Mouse (Mus musculus): ENCODE measurements at regions not wholly inside any gene's neighbourhood (a gene's known extent, or its start where the extent isn't known, plus 50 kb on each side); places are given as distances from the start of the nearest gene placed in this dataset.

DNA sequence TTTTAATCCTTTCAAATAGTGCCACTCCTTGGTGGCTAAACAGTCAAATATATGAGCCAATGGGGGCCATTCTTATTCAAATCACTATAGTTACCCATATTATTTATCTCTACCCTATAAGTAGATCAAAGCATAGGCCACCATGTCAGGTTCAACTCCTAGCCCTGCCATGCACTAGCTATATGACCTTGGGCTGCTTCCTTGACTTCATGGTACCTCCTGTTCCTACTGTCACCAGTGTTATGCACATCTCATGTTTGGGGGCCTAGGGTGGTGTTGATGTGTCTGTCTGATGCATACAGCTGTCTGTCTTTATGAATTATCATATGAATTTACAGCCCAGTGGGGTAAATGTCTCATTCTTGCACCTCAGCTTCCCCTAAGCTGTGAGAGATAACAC is 310.6 kb downstream of the Rps24 start:
- Histone ChIP-seq H3K9me3 (ENCODE audit: low read length) (no peaks in the 10 kb centered on the region), H3K27me3 (ENCODE audit: insufficient read depth, low read length) (no peaks in the 10 kb centered on the region), H3K4me3 (replicated peaks; ENCODE audit: low read length) (no peak overlapping the region), H3K36me3 (ENCODE audit: insufficient read depth, low read length) (no peaks in the 10 kb centered on the region), H3K4me1 (replicated peaks; ENCODE audit: low read depth, low read length) (peaks cover 12% of the 10 kb centered on the region)
- TF ChIP-seq CTCF (conservative IDR thresholded peaks at IDR 0.05; ENCODE audit: low read length) = no peak
- TF ChIP-seq POU5F1 (IDR thresholded peaks at IDR 0.05; ENCODE audit: borderline replicate concordance, low read length) = no peak
- TF ChIP-seq NANOG (IDR thresholded peaks at IDR 0.05; ENCODE audit: borderline replicate concordance, low read length) = no peak

DNA sequence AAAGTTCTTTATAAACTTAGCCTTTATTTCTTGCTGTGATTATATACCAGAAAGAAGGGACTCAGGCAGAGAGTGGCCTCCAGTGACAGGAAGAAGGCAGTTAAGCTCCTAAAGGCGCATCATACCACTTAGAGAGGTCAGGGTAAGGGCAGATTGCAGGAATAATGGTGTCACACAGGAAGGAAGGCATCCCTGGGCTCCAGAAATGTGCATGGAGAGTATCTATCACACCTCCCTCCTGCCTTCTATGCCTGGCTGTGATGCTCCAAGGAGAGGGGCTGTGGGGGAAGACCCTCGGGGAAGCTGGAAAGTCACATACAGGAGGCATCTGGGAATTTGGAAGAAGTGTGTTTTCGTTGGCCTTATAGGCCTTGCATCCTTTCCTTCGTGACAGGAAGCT is 311.1 kb downstream of the Rps24 start:
- H3K4me1 ChIP-seq (replicated peaks; ENCODE audit: low read depth, low read length) = peaks cover 17% of the 10 kb centered on the region
- H3K36me3 ChIP-seq (ENCODE audit: insufficient read depth, low read length) = no peaks in the 10 kb centered on the region
- no peaks in the 10 kb centered on the region for H3K9me3 ChIP-seq (ENCODE audit: low read length)
- H3K27me3 ChIP-seq (ENCODE audit: insufficient read depth, low read length) = no peaks in the 10 kb centered on the region
- no peak for TF ChIP-seq NANOG (IDR thresholded peaks at IDR 0.05; ENCODE audit: borderline replicate concordance, low read length)
- TF ChIP-seq POU5F1 (IDR thresholded peaks at IDR 0.05; ENCODE audit: borderline replicate concordance, low read length) = no peak
- TF ChIP-seq CTCF (conservative IDR thresholded peaks at IDR 0.05; ENCODE audit: low read length) = no peak
- no peak overlapping the region for H3K4me3 ChIP-seq (replicated peaks; ENCODE audit: low read length)

DNA sequence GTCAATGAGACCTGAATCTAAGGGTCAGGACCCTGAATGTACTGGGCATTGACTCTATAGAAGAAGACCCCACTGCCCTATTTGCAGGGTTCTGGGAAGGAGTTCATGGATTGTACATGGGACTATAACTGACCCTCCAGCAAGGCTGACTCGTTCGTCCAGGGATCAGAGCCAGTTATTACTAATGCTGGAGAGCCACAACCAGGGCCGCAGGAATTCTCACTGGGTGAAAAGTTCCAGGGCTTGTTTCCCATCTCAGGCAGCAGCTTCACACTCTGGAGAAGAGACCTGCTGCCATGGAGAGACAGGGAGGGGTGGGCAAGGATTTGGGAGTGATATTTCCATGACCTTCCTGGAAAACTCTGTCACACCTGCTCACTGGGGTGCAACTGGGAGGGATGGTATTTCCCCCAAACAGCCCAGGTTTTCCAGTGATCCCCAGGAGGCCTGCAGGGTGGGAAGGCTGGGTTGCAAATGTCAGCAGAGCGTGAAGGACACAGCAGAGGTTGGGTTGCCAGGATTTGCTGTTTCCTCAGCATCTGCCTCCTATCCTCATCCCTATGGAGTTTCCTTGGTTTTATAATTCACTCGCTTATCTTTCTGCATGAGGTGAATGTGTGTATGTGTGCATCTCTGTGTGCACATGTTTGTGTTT is 316.2 kb downstream of the Rps24 start:
- no peaks in the 10 kb centered on the region for H3K27me3 ChIP-seq (ENCODE audit: insufficient read depth, low read length)
- TF ChIP-seq NANOG (IDR thresholded peaks at IDR 0.05; ENCODE audit: borderline replicate concordance, low read length) (no peak), POU5F1 (IDR thresholded peaks at IDR 0.05; ENCODE audit: borderline replicate concordance, low read length) (no peak), CTCF (conservative IDR thresholded peaks at IDR 0.05; ENCODE audit: low read length) (no peak)
- H3K36me3 ChIP-seq (ENCODE audit: insufficient read depth, low read length) = no peaks in the 10 kb centered on the region
- no peak overlapping the region for H3K4me3 ChIP-seq (replicated peaks; ENCODE audit: low read length)
- peaks cover 16% of the 10 kb centered on the region for H3K4me1 ChIP-seq (replicated peaks; ENCODE audit: low read depth, low read length)
- H3K9me3 ChIP-seq (ENCODE audit: low read length) = no peaks in the 10 kb centered on the region

DNA sequence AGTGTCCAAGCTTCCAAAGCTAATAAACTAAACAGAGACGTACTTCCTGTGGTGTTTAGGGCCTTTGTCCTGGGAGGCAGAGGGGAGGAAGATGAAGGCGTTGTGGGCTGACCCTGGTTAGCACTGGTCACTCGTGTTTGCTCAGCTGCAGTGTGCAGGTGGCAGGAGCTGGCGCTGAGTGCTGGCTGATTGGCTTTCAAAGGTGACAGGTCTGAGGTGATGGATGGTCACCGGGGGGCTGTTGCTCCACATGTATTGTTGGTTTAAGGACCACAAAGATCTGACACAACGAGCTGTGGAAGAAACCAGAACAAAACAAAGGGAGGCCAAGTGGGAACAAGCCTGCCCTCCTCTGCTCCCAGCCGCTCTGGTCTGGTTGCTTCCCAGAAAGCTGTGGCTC is 320.1 kb downstream of the Rps24 start:
- TF ChIP-seq POU5F1 (IDR thresholded peaks at IDR 0.05; ENCODE audit: borderline replicate concordance, low read length) (no peak), NANOG (IDR thresholded peaks at IDR 0.05; ENCODE audit: borderline replicate concordance, low read length) (no peak), CTCF (conservative IDR thresholded peaks at IDR 0.05; ENCODE audit: low read length) (no peak)
- Histone ChIP-seq H3K4me3 (replicated peaks; ENCODE audit: low read length) (no peak overlapping the region), H3K4me1 (replicated peaks; ENCODE audit: low read depth, low read length) (peaks cover 16% of the 10 kb centered on the region), H3K9me3 (ENCODE audit: low read length) (no peaks in the 10 kb centered on the region), H3K36me3 (ENCODE audit: insufficient read depth, low read length) (no peaks in the 10 kb centered on the region), H3K27me3 (ENCODE audit: insufficient read depth, low read length) (no peaks in the 10 kb centered on the region; the same call in 1 of the 2 replicates)

DNA sequence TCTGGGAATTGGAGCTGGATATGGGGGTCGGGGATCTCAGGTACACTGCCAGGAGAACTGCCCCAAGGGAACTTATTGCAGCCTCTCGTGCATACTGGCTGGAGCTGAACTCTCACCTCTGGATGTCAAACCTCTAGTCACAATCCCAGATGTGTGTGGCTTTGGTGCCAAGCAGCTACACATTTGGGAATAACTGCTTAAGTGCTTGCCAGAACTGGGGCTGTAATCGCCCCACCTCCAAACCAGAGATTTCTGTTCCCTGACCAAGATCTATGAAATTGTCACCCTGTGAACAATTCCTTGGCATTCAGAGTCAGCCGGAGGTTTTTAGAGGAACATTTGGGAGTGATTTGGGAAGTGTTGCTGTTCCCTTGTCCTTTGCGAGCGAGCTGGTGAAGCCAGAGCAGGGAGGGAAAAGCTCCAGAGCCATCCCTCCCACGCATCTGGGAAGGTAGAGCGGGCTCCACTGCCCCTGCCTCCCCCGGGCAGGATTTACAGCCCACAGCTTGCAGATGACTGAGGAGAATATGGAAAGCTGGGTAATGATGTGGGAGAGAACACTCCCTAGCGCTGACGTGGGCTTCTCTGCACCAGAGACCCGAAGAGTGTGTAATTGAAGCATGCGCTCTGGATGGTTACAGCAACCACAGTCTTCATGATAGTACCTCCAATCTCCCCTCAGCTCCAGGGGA is 336.1 kb downstream of the Rps24 start:
- TF ChIP-seq CTCF (conservative IDR thresholded peaks at IDR 0.05; ENCODE audit: low read length) = no peak
- TF ChIP-seq POU5F1 (IDR thresholded peaks at IDR 0.05; ENCODE audit: borderline replicate concordance, low read length) = no peak
- TF ChIP-seq NANOG (IDR thresholded peaks at IDR 0.05; ENCODE audit: borderline replicate concordance, low read length) = no peak
- H3K27me3 ChIP-seq (ENCODE audit: insufficient read depth, low read length) = 0 out of 2 replicates have a peak, but pooled peaks cover 3% of the 10 kb centered on the region
- no peaks in the 10 kb centered on the region for H3K36me3 ChIP-seq (ENCODE audit: insufficient read depth, low read length)
- H3K4me1 ChIP-seq (replicated peaks; ENCODE audit: low read depth, low read length) = peaks cover 4% of the 10 kb centered on the region; the same call in 1 of the 2 replicates
- H3K4me3 ChIP-seq (replicated peaks; ENCODE audit: low read length) = no peak overlapping the region
- H3K9me3 ChIP-seq (ENCODE audit: low read length) = no peaks in the 10 kb centered on the region

DNA sequence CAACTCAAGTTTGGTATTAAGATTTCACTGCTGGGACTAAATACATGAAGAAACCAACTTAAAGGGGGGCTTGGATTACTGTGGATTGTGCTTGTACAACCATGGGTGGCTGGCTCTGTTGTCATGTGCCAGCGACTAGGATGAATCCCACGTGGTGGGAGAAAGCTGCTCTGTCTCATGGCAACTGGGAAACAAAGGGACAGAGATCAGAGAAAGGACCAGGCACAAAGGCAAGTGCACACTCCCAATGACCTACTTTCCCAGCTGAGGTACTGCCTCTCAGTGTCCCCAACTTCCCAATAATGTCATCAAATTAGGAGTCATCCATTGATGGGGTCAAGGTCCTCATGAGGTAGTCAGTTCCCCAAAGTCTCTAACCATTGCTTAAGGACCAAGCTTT is 337.4 kb downstream of the Rps24 start:
- 0 out of 2 replicates have a peak, but pooled peaks cover 3% of the 10 kb centered on the region for H3K27me3 ChIP-seq (ENCODE audit: insufficient read depth, low read length)
- no peaks in the 10 kb centered on the region for H3K9me3 ChIP-seq (ENCODE audit: low read length)
- no peaks in the 10 kb centered on the region for H3K36me3 ChIP-seq (ENCODE audit: insufficient read depth, low read length)
- H3K4me3 ChIP-seq (replicated peaks; ENCODE audit: low read length) = no peak overlapping the region
- TF ChIP-seq NANOG (IDR thresholded peaks at IDR 0.05; ENCODE audit: borderline replicate concordance, low read length) (no peak), POU5F1 (IDR thresholded peaks at IDR 0.05; ENCODE audit: borderline replicate concordance, low read length) (no peak), CTCF (conservative IDR thresholded peaks at IDR 0.05; ENCODE audit: low read length) (no peak)
- peaks cover 4% of the 10 kb centered on the region; the same call in 1 of the 2 replicates for H3K4me1 ChIP-seq (replicated peaks; ENCODE audit: low read depth, low read length)

DNA sequence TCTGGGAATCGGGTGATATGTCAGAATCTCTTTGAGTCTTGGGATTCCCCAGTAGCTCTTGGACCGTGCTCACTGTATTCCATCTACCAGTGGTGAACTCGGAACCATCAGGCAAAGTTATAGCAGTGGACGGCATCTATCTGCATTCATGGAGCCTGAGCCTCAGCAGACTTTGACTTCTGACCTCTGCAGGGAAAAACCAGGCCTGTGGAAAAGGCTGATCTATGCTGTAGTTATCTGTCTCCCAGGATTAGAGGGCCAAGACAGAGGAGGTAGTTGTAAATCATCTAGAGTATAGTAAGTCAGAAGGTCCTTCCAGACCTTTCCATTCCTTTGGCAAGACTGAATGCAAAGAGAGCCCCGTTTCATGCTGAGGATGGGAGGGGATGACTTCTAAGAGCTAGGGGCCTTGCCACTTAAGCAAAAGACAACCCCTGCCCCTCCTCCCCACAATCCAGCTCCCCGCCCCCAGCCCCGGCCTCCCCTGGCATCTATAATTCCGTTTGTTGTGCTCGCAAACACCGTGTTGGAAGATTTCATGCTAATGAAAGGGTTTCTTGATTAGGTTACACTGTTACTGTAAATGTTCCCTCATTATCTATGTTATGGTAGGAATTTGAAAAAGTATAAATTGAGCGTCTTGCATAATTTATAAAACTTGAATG is 338.9 kb downstream of the Rps24 start:
- Histone ChIP-seq H3K36me3 (ENCODE audit: insufficient read depth, low read length) (no peaks in the 10 kb centered on the region), H3K27me3 (ENCODE audit: insufficient read depth, low read length) (0 out of 2 replicates have a peak, but pooled peaks cover 3% of the 10 kb centered on the region), H3K4me3 (replicated peaks; ENCODE audit: low read length) (no peak overlapping the region), H3K9me3 (ENCODE audit: low read length) (no peaks in the 10 kb centered on the region), H3K4me1 (replicated peaks; ENCODE audit: low read depth, low read length) (peaks cover 4% of the 10 kb centered on the region; the same call in 1 of the 2 replicates)
- TF ChIP-seq CTCF (conservative IDR thresholded peaks at IDR 0.05; ENCODE audit: low read length) = no peak
- no peak for TF ChIP-seq NANOG (IDR thresholded peaks at IDR 0.05; ENCODE audit: borderline replicate concordance, low read length)
- no peak for TF ChIP-seq POU5F1 (IDR thresholded peaks at IDR 0.05; ENCODE audit: borderline replicate concordance, low read length)
